Mouse (Mus musculus) monocyte, adult 2 months (primary cell): Measurements from ENCODE around the gene Borcs5.

Source experiments
- DNase-seq, 2 experiments: peaks; one replicate each; pipeline ENCODE4 v3.0.0; 2022; ENCODE audit warnings: low spot score in 2 of 2, low read depth in 1 of 2

Gene Borcs5

GRCm38 (mm10) chr6:134753412-134753811, 114.1 kb downstream of the Borcs5 start:
- DNase-seq = no peak

- DNase-seq = no peak
Measured at GRCm38 (mm10) chr6:134753858-134754257, 114.5 kb downstream of the Borcs5 start.

- no peak for DNase-seq
Measured at GRCm38 (mm10) chr6:134756058-134756457, 116.7 kb downstream of the Borcs5 start.
